Mouse (Mus musculus): ENCODE measurements around the gene Phldb2.

The Phldb2 gene

GRCm38 (mm10) chr16:45789311-45789710 lies 164.1 kb downstream of the Phldb2 start:
- DNase-seq, result no peak

GRCm38 (mm10) chr16:45787650-45788049 lies 165.7 kb downstream of the Phldb2 start:
- no peak for DNase-seq

- peak; percentile 21 to 40 for DNase-seq
These were observed 166.8 kb downstream of the Phldb2 start for GRCm38 (mm10) chr16:45786639-45787038.

- DNase-seq, result no peak
These were observed 173.4 kb downstream of the Phldb2 start for GRCm38 (mm10) chr16:45780001-45780400.

GRCm38 (mm10) chr16:45774813-45775212 lies 178.6 kb downstream of the Phldb2 start:
- no peak for DNase-seq

GRCm38 (mm10) chr16:45770914-45771313 lies 182.5 kb downstream of the Phldb2 start:
- no peak for DNase-seq

- DNase-seq, result peak; percentile 78 to 80
These were observed 185.4 kb downstream of the Phldb2 start for GRCm38 (mm10) chr16:45767853-45768640.

- DNase-seq, result no peak
These were observed 186.0 kb downstream of the Phldb2 start for GRCm38 (mm10) chr16:45767434-45767833.

GRCm38 (mm10) chr16:45765801-45766494 lies 187.4 kb downstream of the Phldb2 start:
- DNase-seq, result no peak

- DNase-seq, result no peak
These were observed 188.3 kb downstream of the Phldb2 start for GRCm38 (mm10) chr16:45765102-45765501.

- no peak for DNase-seq
These were observed 190.4 kb downstream of the Phldb2 start for GRCm38 (mm10) chr16:45762859-45763505.

GRCm38 (mm10) chr16:45761425-45761824 lies 192.0 kb downstream of the Phldb2 start:
- DNase-seq, result no peak

GRCm38 (mm10) chr16:45758726-45759269 lies 194.6 kb downstream of the Phldb2 start:
- no peak for DNase-seq

- peak in 1 of 2 experiments; percentile 16 for DNase-seq
These were observed 195.8 kb downstream of the Phldb2 start for GRCm38 (mm10) chr16:45757421-45758078.

- DNase-seq, result peak; percentile 72 to 89
These were observed 196.5 kb downstream of the Phldb2 start for GRCm38 (mm10) chr16:45756855-45757254.

GRCm38 (mm10) chr16:45743591-45744144 lies 209.7 kb downstream of the Phldb2 start:
- peak; percentile 29 to 43 for DNase-seq

GRCm38 (mm10) chr16:45742615-45743476 lies 210.6 kb downstream of the Phldb2 start, which contains the start of gene Abhd10:
TSS of gene Abhd10 (minus strand) at chr16:45742955.
- peak; percentile 100 for DNase-seq

- DNase-seq, result no peak
These were observed 215.5 kb downstream of the Phldb2 start for GRCm38 (mm10) chr16:45737880-45738279.

GRCm38 (mm10) chr16:45736724-45737123 lies 216.7 kb downstream of the Phldb2 start:
- no peak for DNase-seq

GRCm38 (mm10) chr16:45729163-45729562 lies 224.2 kb downstream of the Phldb2 start:
- DNase-seq, result no peak

GRCm38 (mm10) chr16:45724742-45725102 lies 228.7 kb downstream of the Phldb2 start:
- peak; percentile 78 to 82 for DNase-seq

All from cerebellum, postnatal 10 days (tissue).